Mouse (Mus musculus) heart, postnatal 0 days (tissue): Measurements from ENCODE around the gene Usp5.

Experiments used
- CTCF ChIP-seq: IDR thresholded peaks from 2 replicates; pipeline ENCODE4 v1.5.1; 2016; ENCODE audit warnings: antibody characterized with exemption, control low read depth, low read depth
- EP300 ChIP-seq: IDR thresholded peaks from 2 replicates; pipeline ENCODE4 v1.6.1; 2016; ENCODE audit warnings: antibody characterized with exemption, low read depth

- no peak for TF ChIP-seq EP300
- TF ChIP-seq CTCF: no peak
Observed at GRCm38 (mm10) chr6:124808358-124809012, 20.8 kb downstream of the Usp5 start, which contains the start of gene Spsb2.
